Mouse (Mus musculus) thymus, adult 2 months (tissue): ENCODE data around the gene Stard5.

Experiments used
- CTCF ChIP-seq: fragments of 200-500 bp; IDR thresholded peaks from 2 replicates; pipeline ENCODE4 v1.5.1; 2012; ENCODE audit warnings: mild to moderate bottlenecking, control low read depth, low read length, moderate library complexity, borderline replicate concordance; ENCODE audit not compliant: control insufficient read depth, poor library complexity, insufficient read depth; ENCODE audit errors: extremely low read depth
- POLR2A ChIP-seq: fragments of 200-500 bp; IDR thresholded peaks from 2 replicates; pipeline ENCODE4 v1.6.1; 2012; ENCODE audit warnings: mild to moderate bottlenecking, low read length, control low read depth, moderate library complexity; ENCODE audit not compliant: control insufficient read depth, poor library complexity, insufficient read depth; ENCODE audit errors: extremely low read depth

- no peak for TF ChIP-seq CTCF
- TF ChIP-seq POLR2A = no peak
Measured at GRCm38 (mm10) chr7:83678506-83678905, 46.7 kb downstream of the Stard5 start.
